Mouse (Mus musculus): ENCODE results near the gene Hdac7.
"Not testable (repeated sequence)": the region's sequence is repeated elsewhere in the genome, so short reads cannot be mapped to it uniquely, and the experiment has no call there.

Hdac7 gene

GRCm38 (mm10) chr15:97844037-97845034 is at the start of gene Hdac7:
TSS of gene Hdac7 (minus strand) at chr15:97844502.
- DNase-seq (ENCODE audit: low spot score in 2 of 2): no peak

- no peak for DNase-seq (ENCODE audit: low spot score in 2 of 2)
These were observed 48.2 kb upstream of the Hdac7 start for GRCm38 (mm10) chr15:97892506-97892905.

- DNase-seq (ENCODE audit: low spot score in 2 of 2): no peak
These were observed 46.1 kb upstream of the Hdac7 start for GRCm38 (mm10) chr15:97890450-97890849.

- peak in 1 of 2 experiments; percentile 43 for DNase-seq (ENCODE audit: low spot score in 2 of 2)
These were observed 45.7 kb upstream of the Hdac7 start for GRCm38 (mm10) chr15:97890017-97890416.

- DNase-seq (ENCODE audit: low spot score in 2 of 2): no peak
These were observed 43.3 kb upstream of the Hdac7 start for GRCm38 (mm10) chr15:97887541-97888016.

- no peak for DNase-seq (ENCODE audit: low spot score in 2 of 2)
These were observed 37.1 kb upstream of the Hdac7 start for GRCm38 (mm10) chr15:97881423-97881822.

GRCm38 (mm10) chr15:97880441-97880840 is 36.1 kb upstream of the Hdac7 start:
- no peak for DNase-seq (ENCODE audit: low spot score in 2 of 2)

- peak; percentile 33 to 52 for DNase-seq (ENCODE audit: low spot score in 2 of 2)
These were observed 34.5 kb upstream of the Hdac7 start for GRCm38 (mm10) chr15:97878696-97879328.

- DNase-seq (ENCODE audit: low spot score in 2 of 2): no peak
These were observed 31.5 kb upstream of the Hdac7 start for GRCm38 (mm10) chr15:97875784-97876183.

- no peak for DNase-seq (ENCODE audit: low spot score in 2 of 2)
These were observed 29.4 kb upstream of the Hdac7 start for GRCm38 (mm10) chr15:97873717-97874116.

- DNase-seq (ENCODE audit: low spot score in 2 of 2): no peak
These were observed 27.9 kb upstream of the Hdac7 start for GRCm38 (mm10) chr15:97872161-97872560.

GRCm38 (mm10) chr15:97871055-97872030 is 27.0 kb upstream of the Hdac7 start:
- DNase-seq (ENCODE audit: low spot score in 2 of 2): no peak

- not testable (repeated sequence) for DNase-seq (ENCODE audit: low spot score in 2 of 2)
These were observed 25.8 kb upstream of the Hdac7 start for GRCm38 (mm10) chr15:97870116-97870515.

- DNase-seq (ENCODE audit: low spot score in 2 of 2): no peak
These were observed 24.7 kb upstream of the Hdac7 start for GRCm38 (mm10) chr15:97868985-97869384.

- no peak for DNase-seq (ENCODE audit: low spot score in 2 of 2)
These were observed 21.7 kb upstream of the Hdac7 start for GRCm38 (mm10) chr15:97865988-97866387.

GRCm38 (mm10) chr15:97865175-97865574 is 20.9 kb upstream of the Hdac7 start:
- no peak for DNase-seq (ENCODE audit: low spot score in 2 of 2)

GRCm38 (mm10) chr15:97864361-97865045 is 20.2 kb upstream of the Hdac7 start:
- DNase-seq (ENCODE audit: low spot score in 2 of 2): no peak

- DNase-seq (ENCODE audit: low spot score in 2 of 2): no peak
These were observed 19.2 kb upstream of the Hdac7 start for GRCm38 (mm10) chr15:97863494-97863881.

GRCm38 (mm10) chr15:97862881-97863493 is 18.7 kb upstream of the Hdac7 start:
- DNase-seq (ENCODE audit: low spot score in 2 of 2): no peak

- no peak for DNase-seq (ENCODE audit: low spot score in 2 of 2)
These were observed 16.1 kb upstream of the Hdac7 start for GRCm38 (mm10) chr15:97860353-97860752.

All from heart, adult 9 months (tissue).